Mouse (Mus musculus): Measurements from ENCODE around the gene Syngap1.

DNA sequence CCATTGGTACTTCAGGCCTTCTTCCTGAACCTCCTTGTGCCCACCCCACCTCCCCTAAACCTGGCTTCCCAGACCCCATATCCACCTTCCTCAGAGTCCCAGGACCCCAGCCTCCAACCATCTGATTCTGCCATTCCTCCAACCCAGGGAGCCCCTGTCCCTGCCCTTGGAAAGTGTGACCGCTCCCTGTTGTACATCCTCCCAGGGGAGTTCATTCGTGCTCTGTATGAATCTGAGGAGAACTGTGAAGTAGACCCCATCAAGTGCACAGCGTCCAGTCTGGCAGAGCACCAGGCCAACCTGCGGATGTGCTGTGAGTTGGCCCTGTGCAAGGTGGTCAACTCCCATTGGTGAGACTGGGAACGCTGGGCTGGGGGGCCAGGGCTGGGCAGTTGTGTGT lies 16.8 kb downstream of the Syngap1 start:
- TF ChIP-seq CTCF (IDR thresholded peaks at IDR 0.05; ENCODE audit: low read depth) (no peak), EP300 (IDR thresholded peaks at IDR 0.05; ENCODE audit: low read depth) (no peak)

All from liver, embryonic 14.5 days (tissue).